In genomic region chr4:95020201-95020600, GRCm38 (mm10) we compare ENCODE assay signal across 20 mouse cellular contexts. TPM values are rescaled to one million over a fixed set of nuclear protein-coding genes. Genes with fewer than 3 reads are reported as not detected.
DNase-seq lines count a peak whose midpoint lies in the region; ATAC-seq lines count a peak whose summit lies in the region.
"Had no signal": no experiment of that assay in that cellular context is flagged by ENCODE, and none has a peak within 500 bp of the region (broad histone marks: within the 10 kb centered on the region; RNA-seq: fewer than 3 reads in every experiment).

No protein-coding gene starts in this region.

- DNase-seq in heart, adult 11 months, result peak; percentile 51
- peak; percentile 62 for DNase-seq in heart, embryonic 10.5 days (ENCODE audit: low spot score)
- no peak for DNase-seq in heart, postnatal 36 days
- DNase-seq: adrenal gland, adult 2 months; adrenal gland, adult 8-10 months; adrenal gland, postnatal 10 days; adrenal gland, postnatal 14 days; adrenal gland, postnatal 25 days; adrenal gland, postnatal 36 days; B cell, adult 2 months; cerebellum, adult 11 months; cerebellum, adult 11-12 months; cerebellum, adult 18-20 months had no signal

- no peak overlapping the region for H3K4me2 ChIP-seq in heart, embryonic 12.5 days

- peaks cover 7% of the 10 kb centered on the region; the same call in 1 of the 2 replicates for H3K4me1 ChIP-seq in heart, embryonic 12.5 days (replicated peaks)
- no peaks in the 10 kb centered on the region for H3K4me1 ChIP-seq in heart, embryonic 10.5 days

- H3K27ac ChIP-seq in heart, embryonic 12.5 days (ENCODE audit: poor library complexity, severe bottlenecking), result no peak overlapping the region
- no peak overlapping the region for H3K27ac ChIP-seq in heart, embryonic 10.5 days

- WGBS in heart, embryonic 12.5 days, result 74% methylated on average over 2 of the region's 2 CpGs
- 72% methylated on average over 2 of the region's 2 CpGs for WGBS in heart, embryonic 10.5 days

- H3K9me3 ChIP-seq in heart, embryonic 12.5 days (replicated peaks), result no peaks in the 10 kb centered on the region
- no peaks in the 10 kb centered on the region for H3K9me3 ChIP-seq in heart, embryonic 10.5 days
- H3K9me3 ChIP-seq: G1E had no signal

- no peaks in the 10 kb centered on the region for H3K36me3 ChIP-seq in heart, embryonic 12.5 days
- H3K36me3 ChIP-seq in heart, embryonic 10.5 days, result no peaks in the 10 kb centered on the region
- H3K36me3 ChIP-seq: G1E had no signal

- H3K4me3 ChIP-seq in heart, embryonic 12.5 days, result no peak overlapping the region
- no peak overlapping the region for H3K4me3 ChIP-seq in heart, embryonic 10.5 days

- intact Hi-C loops in heart, postnatal 36 days (cut with DNase I), result no loop called here

- H3K9ac ChIP-seq in heart, embryonic 12.5 days, result no peak overlapping the region

- H3K27me3 ChIP-seq in heart, embryonic 12.5 days (replicated peaks), result no peaks in the 10 kb centered on the region
- H3K27me3 ChIP-seq in heart, embryonic 10.5 days (ENCODE audit: insufficient read depth, poor library complexity, severe bottlenecking), result no peaks in the 10 kb centered on the region
- H3K27me3 ChIP-seq: CH12.LX, Patski had no signal

- no peak for ATAC-seq in heart, embryonic 12.5 days (ENCODE audit: insufficient number of reproducible peaks, low FRiP score)
- ATAC-seq: activated CD4-positive, CD25-positive, alpha-beta regulatory T cell, adult 4 months; CD4-positive, CD25-positive, alpha-beta regulatory T cell, adult 4 months; Patski had no signal

RNA-seq across cellular contexts. Expression of gene Jun, which starts 31.8 kb away (rescaled TPM):
- 95.0 and 95.1 TPM in 2 replicates for polyA plus RNA-seq in heart, embryonic 12.5 days (2016; fragmentation: Nextera tagmentation; extraction: Ambion mirVana)
- polyA plus RNA-seq in heart, embryonic 10.5 days (2016; fragmentation: Nextera tagmentation; extraction: Ambion mirVana), result 75.7 and 76.6 TPM in 2 replicates
- total RNA-seq in heart, postnatal 36 days (2021), result 10 to 100 TPM; 46.7 to 63.5 TPM
- total RNA-seq: MEL had no signal

RNA-seq across cellular contexts. Expression of gene Mysm1, which starts 41.3 kb away (rescaled TPM):
- 23.6 TPM in 2 replicates for polyA plus RNA-seq in heart, embryonic 12.5 days (2016; fragmentation: Nextera tagmentation; extraction: Ambion mirVana)
- polyA plus RNA-seq in heart, embryonic 10.5 days (2016; fragmentation: Nextera tagmentation; extraction: Ambion mirVana), result 18.6 and 22.3 TPM in 2 replicates
- total RNA-seq in heart, postnatal 36 days (2021), result 10 to 100 TPM in 1 of 2 experiments, 1 to 10 TPM in 1; 7.8 to 10.2 TPM

Comparison
In these comparisons a context has a peak if more than half of its experiments do, and no peak if none do; other contexts are left out.
1. DNase-seq: peak in heart, adult 11 months (single experiment) and heart, embryonic 10.5 days (single experiment); none in heart, postnatal 36 days (0 of 2).